In the genomic region with DNA sequence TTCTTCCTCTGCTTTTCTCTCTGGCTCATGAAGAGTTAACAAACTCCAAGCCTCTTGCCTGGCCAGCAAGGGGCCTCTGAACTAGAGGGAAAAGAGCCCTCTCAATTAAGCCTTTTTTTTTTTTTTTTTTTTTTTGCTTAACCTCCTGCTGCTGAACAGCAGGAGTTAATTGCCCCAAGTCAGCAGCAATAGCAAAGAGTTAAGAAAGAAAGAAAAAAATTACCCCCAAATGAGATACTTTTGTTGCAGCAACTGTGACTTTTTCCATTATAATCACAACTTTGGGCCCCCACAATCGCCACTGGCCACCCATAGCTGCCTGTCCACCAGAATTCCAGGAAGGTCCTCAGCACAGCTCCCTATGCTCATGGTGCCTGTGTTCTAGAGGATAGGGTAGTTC, we compare ENCODE assay signal across 11 mouse cellular contexts.
"Had no signal": no experiment of that assay in that cellular context is flagged by ENCODE, and none has a peak within 500 bp of the region (broad histone marks: within the 10 kb centered on the region; RNA-seq: fewer than 3 reads in every experiment).

No protein-coding gene starts in this region.

- H3K27me3 ChIP-seq: liver, embryonic 13.5 days had no signal

- H3K4me3 ChIP-seq: kidney, embryonic 15.5 days; liver, embryonic 13.5 days had no signal

- DNase-seq: kidney, postnatal 14 days; kidney, postnatal 4 days; liver, embryonic 13.5 days; lung, adult 2 months; lung, postnatal 14 days; lung, postnatal 4 days; midbrain, embryonic 14.5 days; thymus, adult 18-20 months; thymus, postnatal 36 days had no signal

- H3K4me1 ChIP-seq: kidney, embryonic 15.5 days; liver, embryonic 13.5 days had no signal

- H3K4me2 ChIP-seq: kidney, embryonic 15.5 days; liver, embryonic 13.5 days; midbrain, embryonic 11.5 days had no signal

- H3K36me3 ChIP-seq: kidney, embryonic 15.5 days; liver, embryonic 13.5 days had no signal

- H3K27ac ChIP-seq: kidney, embryonic 15.5 days; liver, embryonic 13.5 days had no signal

- H3K9me3 ChIP-seq: kidney, embryonic 15.5 days; liver, embryonic 13.5 days had no signal

- H3K9ac ChIP-seq: kidney, embryonic 15.5 days; liver, embryonic 13.5 days had no signal
